Mouse (Mus musculus) gastrocnemius, adult 2 months (tissue): ENCODE measurements around the gene Pcsk6. TPM values are rescaled to one million over a fixed set of nuclear protein-coding genes. Genes with fewer than 3 reads are reported as not detected.

Source experiments
- DNase-seq: peaks from one replicate; pipeline ENCODE4 v3.0.0; 2022
- H3K27ac ChIP-seq: fragments of 200-600 bp; 2 replicates; pipeline ENCODE4 v1.8.1; 2022; ENCODE audit warnings: mild to moderate bottlenecking
- H3K4me3 ChIP-seq: fragments of 200-600 bp; 2 replicates; pipeline ENCODE4 v1.8.1; 2022; ENCODE audit warnings: mild to moderate bottlenecking, moderate library complexity
- CTCF ChIP-seq: fragments of 200-600 bp; IDR thresholded peaks from 2 replicates; pipeline ENCODE4 v1.8.1; 2022; ENCODE audit warnings: antibody characterized with exemption, mild to moderate bottlenecking, moderate library complexity
- intact Hi-C: fragments of 180-260 bp; cut with DNase I; formaldehyde crosslinking; loops from one replicate; pipeline ENCODE4 v1.15.1; 2025
- total RNA-seq, 2 experiments: library from RNA; stranded (reverse); gene quantifications; 2 replicates each; pipeline ENCODE4 v1.2.3; 2021

Pcsk6 gene
- total RNA-seq, 2 experiments from 2014 or later: 17.7 to 20.8 TPM

DNA sequence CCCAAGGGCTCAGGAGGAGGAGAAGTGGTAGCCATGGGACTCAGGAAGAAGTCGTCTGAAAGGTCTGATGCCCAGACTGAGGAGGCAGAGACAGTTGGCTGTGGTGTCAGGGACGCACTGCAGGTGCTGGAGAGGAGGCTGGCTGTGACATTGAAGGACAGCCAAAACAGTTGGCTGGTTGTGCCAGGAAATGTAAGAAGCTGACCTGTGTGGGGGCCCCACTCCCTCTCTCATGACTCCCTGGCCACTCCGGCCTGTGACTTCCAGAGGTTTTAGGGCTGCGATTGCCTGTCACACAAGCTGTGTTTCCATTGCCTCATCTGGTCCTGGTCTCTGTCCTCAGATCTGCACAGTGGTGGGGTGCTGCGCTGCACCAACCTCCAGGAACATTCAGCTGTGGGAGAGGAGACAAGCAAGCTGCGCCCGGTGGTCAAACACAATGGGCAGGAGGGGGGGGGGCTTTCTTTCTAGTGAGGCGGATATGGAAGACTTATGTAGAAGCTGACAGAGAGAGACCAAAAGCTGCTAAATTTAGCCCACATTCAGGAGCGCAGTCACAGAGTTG, 30.8 kb downstream of the Pcsk6 start:
- intact Hi-C loops: no loop called here
- no peak for TF ChIP-seq CTCF
- no peak overlapping the region for H3K4me3 ChIP-seq
- peak overlapping the region; percentile 8; the same call in 1 of the 2 replicates for H3K27ac ChIP-seq
- DNase-seq: no peak

DNA sequence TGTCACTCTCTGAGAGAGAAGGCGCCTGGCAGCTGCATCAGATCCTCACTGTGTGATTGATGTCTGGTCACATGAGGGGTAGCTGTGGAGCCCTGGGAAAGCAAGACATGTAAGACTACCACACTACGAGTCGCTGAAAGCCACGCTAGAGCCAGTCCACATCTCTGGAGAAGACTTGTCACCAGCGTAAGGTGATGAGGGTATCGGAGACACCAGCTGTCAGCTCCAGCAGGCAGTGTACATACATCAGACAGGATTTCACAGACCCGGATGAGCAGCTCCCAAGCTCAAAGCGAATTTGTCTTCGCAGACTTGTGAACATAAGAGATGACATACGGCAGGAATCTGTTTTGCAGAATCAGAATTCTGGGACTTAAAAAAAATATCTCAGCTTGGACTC, 32.0 kb downstream of the Pcsk6 start:
- Histone ChIP-seq H3K27ac (no peak overlapping the region), H3K4me3 (no peak overlapping the region)
- intact Hi-C loops: no loop called here
- no peak for DNase-seq
- TF ChIP-seq CTCF: no peak

DNA sequence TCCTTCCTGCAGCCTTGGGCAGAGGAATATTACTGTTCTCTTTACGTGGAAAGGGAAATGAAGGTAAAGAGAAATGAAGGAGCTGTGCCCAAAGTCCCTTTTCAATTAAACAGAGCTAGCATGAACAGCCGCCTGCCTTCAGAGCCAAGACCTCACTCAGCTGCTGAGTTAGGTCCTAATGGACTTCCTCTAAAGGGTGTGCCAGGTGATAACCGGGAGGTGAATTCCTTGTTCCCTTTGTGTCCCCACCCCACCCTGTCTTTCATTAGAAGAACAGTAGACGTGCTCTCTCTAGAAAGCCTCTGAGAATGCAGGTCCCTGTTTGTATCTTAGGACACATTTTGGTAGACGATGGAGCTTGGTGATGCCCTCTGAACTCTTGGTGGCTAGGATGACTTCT, 33.7 kb downstream of the Pcsk6 start:
- intact Hi-C loops: no loop called here
- Histone ChIP-seq H3K27ac (no peak overlapping the region), H3K4me3 (no peak overlapping the region)
- TF ChIP-seq CTCF: no peak
- no peak for DNase-seq

DNA sequence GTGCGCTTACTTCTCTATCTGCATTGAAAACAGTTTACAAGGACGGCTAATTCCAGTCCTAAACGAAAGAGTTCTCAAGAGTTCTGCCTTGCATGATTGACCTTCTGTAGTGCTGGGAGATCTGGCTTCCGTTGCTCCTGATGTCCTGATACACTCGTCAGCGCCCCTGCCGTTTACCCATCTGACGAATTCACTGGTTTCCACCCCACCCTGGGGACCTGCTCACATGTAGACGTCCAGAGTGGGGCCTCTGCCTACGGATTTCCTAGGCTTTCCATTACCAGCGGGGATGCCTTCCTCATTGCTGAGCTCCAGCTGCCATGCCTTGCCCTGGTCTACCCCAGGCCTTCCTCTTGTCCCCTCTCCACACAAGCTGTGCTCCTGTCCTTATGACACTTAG, 39.7 kb downstream of the Pcsk6 start:
- H3K27ac ChIP-seq: peak overlapping the region; percentile 74
- intact Hi-C loops: no loop called here
- no peak overlapping the region for H3K4me3 ChIP-seq
- TF ChIP-seq CTCF: no peak
- DNase-seq: no peak

DNA sequence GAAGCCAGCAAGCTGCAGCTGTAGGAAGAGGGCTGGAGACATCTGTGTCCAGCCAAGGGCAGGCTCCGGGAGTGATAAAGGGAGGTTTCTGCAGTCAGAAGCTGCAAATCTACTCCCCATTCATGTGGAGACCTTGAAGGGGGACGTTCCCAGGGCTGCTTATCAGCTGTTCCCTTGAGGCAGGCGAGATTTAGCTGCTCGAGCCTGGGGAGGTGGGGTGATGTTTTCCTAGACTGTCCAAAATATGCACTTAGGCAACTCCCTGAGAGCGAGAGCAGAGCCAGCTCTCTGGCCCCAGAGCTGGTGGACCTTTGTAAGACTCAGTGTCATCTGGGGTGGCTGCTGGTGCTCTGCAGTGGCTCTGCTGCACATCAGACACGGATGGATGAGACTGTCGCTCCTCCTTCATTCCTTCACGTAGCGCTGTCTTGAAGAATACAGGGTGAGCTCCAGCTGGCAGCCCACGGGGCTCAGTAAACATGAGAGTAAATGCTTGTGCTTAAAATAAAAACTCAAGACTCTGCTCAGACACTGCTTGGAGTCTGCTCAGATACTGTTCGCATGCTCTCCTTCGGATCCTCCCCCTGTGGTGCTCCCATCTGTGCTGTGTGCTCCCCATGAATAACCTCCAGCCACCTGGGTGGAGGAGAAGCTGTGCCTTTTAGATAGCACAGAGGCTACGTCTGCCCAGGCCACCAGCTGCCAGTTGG, 41.1 kb downstream of the Pcsk6 start:
- Histone ChIP-seq H3K4me3 (peak overlapping the region; percentile 47), H3K27ac (peak overlapping the region; percentile 74)
- no peak for TF ChIP-seq CTCF
- peak; percentile 69 for DNase-seq
- intact Hi-C loops: no loop called here

DNA sequence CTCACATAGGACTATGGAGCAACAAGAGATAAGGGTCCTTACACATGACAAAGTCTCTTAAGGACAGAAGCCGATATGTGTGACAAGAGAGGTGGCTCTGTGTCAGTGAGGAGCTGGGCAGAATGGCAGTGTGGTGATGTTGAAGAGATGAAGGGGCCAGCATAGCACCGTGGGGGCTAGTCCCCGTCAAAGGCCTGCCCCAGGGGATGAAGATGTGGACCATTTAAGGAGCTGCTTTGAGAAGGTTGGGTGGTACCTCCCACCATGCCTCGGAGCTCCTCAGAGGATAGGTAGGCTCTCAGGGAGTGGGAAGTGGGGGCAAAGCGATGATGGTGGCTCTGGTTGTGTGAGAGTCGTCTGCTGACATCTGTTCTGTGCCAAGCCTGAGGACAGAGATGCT, 41.9 kb downstream of the Pcsk6 start:
- TF ChIP-seq CTCF: no peak
- intact Hi-C loops: no loop called here
- peak overlapping the region; percentile 74 for H3K27ac ChIP-seq

DNA sequence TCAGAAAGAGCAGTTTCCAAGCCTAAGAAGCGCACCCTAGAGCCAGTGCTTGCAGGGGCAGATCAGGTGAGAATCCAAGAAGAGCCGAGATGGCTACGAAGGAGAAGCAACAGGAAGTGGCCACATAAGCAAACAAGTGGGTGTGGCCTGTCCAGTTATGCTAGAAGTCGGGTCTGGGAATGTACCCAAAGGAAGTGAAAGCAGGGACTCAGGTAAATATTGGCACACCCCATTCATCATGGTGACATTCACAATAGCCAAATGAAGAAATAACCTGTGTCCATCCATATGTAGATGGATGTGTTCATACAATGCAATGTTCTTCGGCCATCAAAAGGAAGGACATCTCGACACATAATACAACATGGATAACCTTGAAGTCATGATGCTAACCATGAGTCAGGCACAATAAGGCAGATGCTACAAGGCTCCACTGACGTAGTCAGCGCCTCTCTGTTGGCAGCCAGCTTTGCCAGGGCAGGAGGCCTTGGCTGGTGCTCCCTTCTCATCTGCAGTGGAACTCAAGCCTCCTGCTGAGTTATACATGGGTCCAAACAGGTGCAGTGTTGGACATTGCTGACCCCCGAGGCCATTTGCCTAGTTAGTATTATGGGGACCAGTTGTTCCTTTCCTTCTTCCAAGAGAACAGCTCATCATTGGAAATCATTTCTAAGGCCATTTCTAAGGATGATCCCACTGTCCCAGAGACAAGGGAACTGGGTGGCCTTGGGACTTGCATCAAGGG, 45.2 kb downstream of the Pcsk6 start:
- intact Hi-C loops: no loop called here
- no peak overlapping the region for H3K4me3 ChIP-seq
- no peak for TF ChIP-seq CTCF
- H3K27ac ChIP-seq: no peak overlapping the region
- DNase-seq: peak; percentile 37

More for the DNA sequence above, 41.9 kb downstream of the Pcsk6 start:
- no peak for DNase-seq
- H3K4me3 ChIP-seq: no peak overlapping the region

DNA sequence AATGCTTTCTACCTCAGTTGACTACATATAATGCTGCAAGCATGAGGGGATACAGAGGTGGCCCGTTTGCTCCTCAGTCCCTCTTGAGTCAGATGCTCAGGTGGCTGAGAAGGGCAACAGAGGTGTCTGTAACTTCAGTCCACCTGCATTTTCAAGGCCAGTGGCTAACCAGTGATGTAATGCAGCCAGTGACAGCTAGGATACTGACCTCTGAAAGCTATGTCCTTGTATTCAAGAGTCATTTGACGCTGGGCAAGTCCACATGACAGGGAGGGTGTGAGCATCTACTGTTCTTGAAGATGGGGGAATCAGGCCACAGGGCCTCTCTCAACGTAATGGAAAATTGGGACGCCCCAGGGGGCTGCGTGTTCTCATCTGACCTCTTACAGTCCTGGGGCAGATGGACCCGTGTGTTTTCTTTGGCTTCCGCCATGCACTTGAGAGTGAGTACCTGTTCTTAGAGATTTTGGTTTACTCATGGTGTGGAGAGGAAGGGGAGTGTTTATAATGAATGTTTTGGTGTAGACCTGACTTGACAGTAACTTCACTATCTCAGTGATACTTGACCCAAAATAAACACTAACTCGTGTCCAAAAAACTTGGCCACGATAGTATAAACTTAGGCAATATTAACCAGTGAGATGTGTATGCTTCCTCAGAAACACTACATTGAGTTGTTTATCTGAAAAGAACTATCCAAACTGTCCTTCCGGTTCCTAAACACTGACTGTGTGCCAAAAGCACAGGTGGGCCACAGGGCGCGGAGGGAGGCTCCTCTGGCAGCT, 48.0 kb downstream of the Pcsk6 start:
- no peak for DNase-seq
- intact Hi-C loops: no loop called here
- no peak for TF ChIP-seq CTCF
- Histone ChIP-seq H3K4me3 (no peak overlapping the region), H3K27ac (no peak overlapping the region)

DNA sequence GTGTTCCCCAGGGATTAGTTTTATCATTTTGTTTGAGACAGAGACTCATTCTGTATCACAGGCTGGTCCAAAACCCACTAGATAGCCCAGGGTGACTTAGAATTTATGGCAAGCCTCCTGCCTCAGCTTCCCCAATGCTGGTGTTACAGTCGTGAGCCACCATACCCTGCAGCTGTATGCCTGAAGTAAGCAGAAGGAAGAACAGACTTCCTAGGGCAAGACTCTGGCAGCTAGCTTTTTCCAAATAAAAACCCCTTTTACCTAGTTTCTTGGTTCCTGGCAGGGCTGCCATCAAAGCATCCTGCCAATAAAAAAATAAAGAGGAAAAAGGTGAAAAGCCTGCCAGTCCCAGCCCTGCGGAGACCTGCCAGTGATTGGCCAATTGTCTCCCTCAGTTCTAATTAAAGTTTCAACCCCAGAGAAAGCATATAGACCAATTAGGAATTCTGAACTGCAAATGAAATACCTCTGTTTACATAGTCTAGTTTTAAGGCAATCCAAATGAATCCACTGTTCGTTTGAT, 51.6 kb downstream of the Pcsk6 start:
- no peak overlapping the region for H3K4me3 ChIP-seq
- TF ChIP-seq CTCF: no peak
- intact Hi-C loops: no loop called here
- no peak for DNase-seq
- no peak overlapping the region for H3K27ac ChIP-seq

DNA sequence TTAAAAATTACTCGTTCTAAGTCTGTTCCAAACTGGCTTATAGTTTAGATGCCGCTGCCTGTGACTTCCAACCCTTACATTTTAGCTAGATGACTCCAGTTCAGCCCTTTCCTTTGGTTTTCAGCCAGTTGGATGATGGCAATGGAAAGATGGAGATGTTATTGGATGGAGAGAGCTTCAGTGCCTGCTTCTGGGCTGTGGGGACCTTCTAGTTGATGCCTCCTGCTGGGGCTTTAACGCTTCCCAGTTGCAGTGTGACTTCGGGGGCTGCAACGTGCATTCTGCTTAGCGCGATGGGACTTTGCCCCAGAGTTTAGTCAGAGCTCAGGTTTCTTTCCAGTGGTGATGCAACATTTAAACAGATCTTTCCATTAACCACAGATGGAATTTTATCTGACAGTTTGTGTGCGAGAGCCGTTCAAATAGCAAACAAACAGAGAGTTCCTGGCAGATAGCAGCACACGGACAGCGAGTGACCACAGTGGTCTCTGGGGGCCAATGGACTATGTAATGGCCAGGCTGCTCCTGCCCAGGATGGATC, 53.3 kb downstream of the Pcsk6 start:
- no peak for TF ChIP-seq CTCF
- peak overlapping the region; percentile 47 for H3K4me3 ChIP-seq
- intact Hi-C loops: no loop called here
- DNase-seq: peak; percentile 55
- H3K27ac ChIP-seq: peak overlapping the region; percentile 77

DNA sequence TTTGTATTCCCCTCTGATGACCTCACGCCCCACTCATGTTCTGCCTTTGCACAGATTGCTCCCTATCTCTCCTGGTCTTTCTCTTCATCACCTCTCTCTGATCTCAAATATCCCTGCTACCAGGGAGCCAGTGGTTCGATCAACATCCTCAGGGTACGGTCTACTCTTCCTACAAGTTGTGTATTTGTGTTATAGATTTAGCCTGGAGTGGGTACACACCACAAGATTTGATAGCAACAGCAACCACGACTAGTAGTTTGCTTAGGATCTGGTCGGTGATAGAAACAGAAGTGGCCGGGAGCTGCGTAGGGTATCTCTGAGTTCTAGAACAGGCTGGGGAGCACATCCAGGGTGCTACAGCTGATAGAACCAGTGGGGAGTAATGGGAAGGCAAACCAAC, 54.3 kb downstream of the Pcsk6 start:
- no peak overlapping the region for H3K4me3 ChIP-seq
- intact Hi-C loops: no loop called here
- TF ChIP-seq CTCF: no peak
- H3K27ac ChIP-seq: peak overlapping the region; percentile 77
- no peak for DNase-seq

DNA sequence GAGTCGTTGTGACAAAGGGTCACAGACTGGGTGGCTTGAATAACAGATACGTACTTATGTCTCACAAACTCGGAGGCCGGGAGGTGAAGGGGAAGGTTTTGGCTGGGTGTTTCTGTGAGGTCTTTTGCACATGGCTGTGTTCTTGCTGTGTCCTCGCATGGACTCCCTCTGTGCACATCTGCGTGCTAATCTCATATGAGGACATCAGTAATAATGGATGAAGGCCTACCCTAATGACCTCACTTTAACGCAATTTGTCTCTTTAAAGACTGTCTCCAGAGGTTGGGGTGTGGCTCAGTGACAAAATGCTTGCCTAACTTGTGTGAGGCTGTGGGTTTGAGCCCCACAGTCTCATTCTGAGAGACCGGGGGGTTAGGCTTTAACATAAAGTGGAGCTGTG, 55.0 kb downstream of the Pcsk6 start:
- no peak for TF ChIP-seq CTCF
- peak overlapping the region; percentile 35 for H3K27ac ChIP-seq
- DNase-seq: peak; percentile 45

More for the DNA sequence above, 55.0 kb downstream of the Pcsk6 start:
- intact Hi-C loops: no loop called here
- H3K4me3 ChIP-seq: no peak overlapping the region
